9 mouse cellular contexts compared by ENCODE assay signal in the genomic region with DNA sequence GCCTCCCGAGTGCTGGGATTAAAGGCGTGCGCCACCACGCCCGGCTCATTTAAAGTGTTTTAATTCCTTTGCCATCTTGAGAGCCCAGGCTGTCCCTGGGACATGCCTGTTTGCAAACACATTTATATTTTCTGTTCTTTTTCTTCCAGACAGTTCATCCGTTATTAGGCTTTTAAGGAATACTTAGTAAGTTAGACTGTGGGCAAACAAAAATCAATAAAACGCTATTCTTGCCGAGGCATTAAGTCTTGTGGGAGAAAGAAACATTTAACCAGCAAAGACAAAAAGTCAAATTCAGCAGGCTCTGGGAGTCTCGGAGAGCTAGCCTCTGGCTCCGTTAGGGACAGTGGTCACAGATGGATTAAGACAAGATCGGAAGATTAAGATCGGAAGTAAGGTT. TPM values are rescaled to one million over a fixed set of nuclear protein-coding genes. Genes with fewer than 3 reads are reported as not detected.
DNase-seq lines count a peak whose midpoint lies in the region; ATAC-seq and TF ChIP-seq lines count a peak whose summit lies in the region.
"Had no signal": no experiment of that assay in that cellular context is flagged by ENCODE, and none has a peak within 500 bp of the region (broad histone marks: within the 10 kb centered on the region; RNA-seq: fewer than 3 reads in every experiment).

No protein-coding gene starts in this region.

- no peak for TF ChIP-seq POLR2A in lung, adult 2 months (IDR thresholded peaks at IDR 0.05; ENCODE audit: borderline replicate concordance, extremely low read depth, low read depth, low read length)

- peak overlapping the region; percentile 67 for H3K4me2 ChIP-seq in heart, embryonic 13.5 days
- H3K4me2 ChIP-seq in lung, embryonic 15.5 days: peak overlapping the region; percentile 55
- peak overlapping the region; percentile 55 for H3K4me2 ChIP-seq in limb, embryonic 13.5 days (replicated peaks)
- H3K4me2 ChIP-seq in stomach, embryonic 15.5 days: peak overlapping the region; percentile 50; the same call in 1 of the 2 replicates

- H3K4me1 ChIP-seq in heart, embryonic 13.5 days: peaks cover 19% of the 10 kb centered on the region
- H3K4me1 ChIP-seq in lung, embryonic 15.5 days: peaks cover 22% of the 10 kb centered on the region
- H3K4me1 ChIP-seq in lung, adult 2 months (ENCODE audit: control insufficient read depth, insufficient read depth, low read length): no peaks in the 10 kb centered on the region
- peaks cover 27% of the 10 kb centered on the region for H3K4me1 ChIP-seq in limb, embryonic 13.5 days
- H3K4me1 ChIP-seq in stomach, embryonic 15.5 days: peaks cover 7% of the 10 kb centered on the region; the same call in 1 of the 2 replicates

- TF ChIP-seq CTCF in lung, adult 2 months (IDR thresholded peaks at IDR 0.05; ENCODE audit: insufficient read depth, low read length): no peak

- H3K9ac ChIP-seq in heart, embryonic 13.5 days: peak overlapping the region; percentile 62; the same call in 1 of the 2 replicates
- no peak overlapping the region for H3K9ac ChIP-seq in lung, embryonic 15.5 days
- H3K9ac ChIP-seq in limb, embryonic 13.5 days: no peak overlapping the region
- H3K9ac ChIP-seq in stomach, embryonic 15.5 days: no peak overlapping the region

- no peaks in the 10 kb centered on the region for H3K9me3 ChIP-seq in heart, embryonic 13.5 days
- no peaks in the 10 kb centered on the region for H3K9me3 ChIP-seq in lung, embryonic 15.5 days
- H3K9me3 ChIP-seq in limb, embryonic 13.5 days: no peaks in the 10 kb centered on the region; the same call in 1 of the 2 replicates
- H3K9me3 ChIP-seq in stomach, embryonic 15.5 days: no peaks in the 10 kb centered on the region

- no peaks in the 10 kb centered on the region for H3K36me3 ChIP-seq in heart, embryonic 13.5 days
- H3K36me3 ChIP-seq in lung, embryonic 15.5 days: no peaks in the 10 kb centered on the region
- no peaks in the 10 kb centered on the region for H3K36me3 ChIP-seq in limb, embryonic 13.5 days
- H3K36me3 ChIP-seq in stomach, embryonic 15.5 days: no peaks in the 10 kb centered on the region

- intact Hi-C loops in heart, postnatal 25 days (cut with DNase I): no loop called here

- 70% methylated on average over 12 of the region's 12 CpGs for WGBS in heart, embryonic 13.5 days
- 67% methylated on average over 12 of the region's 12 CpGs for WGBS in lung, embryonic 15.5 days
- 72% methylated on average over 12 of the region's 12 CpGs for WGBS in lung, adult 2 months
- WGBS in limb, embryonic 13.5 days: 72% methylated on average over 12 of the region's 12 CpGs
- WGBS in stomach, embryonic 15.5 days: 61% methylated on average over 12 of the region's 12 CpGs

- peaks cover 24% of the 10 kb centered on the region for H3K27me3 ChIP-seq in heart, embryonic 13.5 days (replicated peaks)
- H3K27me3 ChIP-seq in lung, embryonic 15.5 days: peaks cover 8% of the 10 kb centered on the region; the same call in 1 of the 2 replicates
- H3K27me3 ChIP-seq in limb, embryonic 13.5 days: peaks cover 24% of the 10 kb centered on the region
- no peaks in the 10 kb centered on the region for H3K27me3 ChIP-seq in stomach, embryonic 15.5 days (replicated peaks)
- H3K27me3 ChIP-seq: megakaryocyte, embryonic 14.5 days had no signal

- ATAC-seq in heart, embryonic 13.5 days (ENCODE audit: extremely low read depth, insufficient number of reproducible peaks, low FRiP score, low TSS enrichment): no peak
- ATAC-seq in lung, embryonic 15.5 days (ENCODE audit: borderline replicate concordance, extremely low read depth, low FRiP score, low TSS enrichment): no peak
- no peak for ATAC-seq in limb, embryonic 13.5 days (ENCODE audit: low FRiP score, low read depth)
- no peak for ATAC-seq in stomach, embryonic 15.5 days (ENCODE audit: insufficient read depth, low FRiP score, low read depth)

- no peak overlapping the region for H3K27ac ChIP-seq in heart, embryonic 13.5 days (replicated peaks)
- H3K27ac ChIP-seq in lung, embryonic 15.5 days: no peak overlapping the region
- no peak overlapping the region for H3K27ac ChIP-seq in limb, embryonic 13.5 days
- H3K27ac ChIP-seq in stomach, embryonic 15.5 days: no peak overlapping the region

- DNase-seq in heart, postnatal 25 days (ENCODE audit: low spot score): no peak
- DNase-seq in lung, adult 2 months: no peak
- DNase-seq in thymus, postnatal 14 days: no peak
- no peak for DNase-seq in thymus, postnatal 10 days (ENCODE audit: low spot score in 2 of 2)

- H3K4me3 ChIP-seq in heart, embryonic 13.5 days: peak overlapping the region; percentile 42
- H3K4me3 ChIP-seq in lung, embryonic 15.5 days: no peak overlapping the region
- H3K4me3 ChIP-seq in lung, adult 2 months (replicated peaks; ENCODE audit: extremely low read depth, low read depth, low read length): no peak overlapping the region
- peak overlapping the region; percentile 19; the same call in 1 of the 2 replicates for H3K4me3 ChIP-seq in limb, embryonic 13.5 days
- H3K4me3 ChIP-seq in stomach, embryonic 15.5 days (replicated peaks): no peak overlapping the region

RNA-seq across cellular contexts. Expression of a gene that starts 52.0 kb away (rescaled TPM):
- 76.7 and 91.9 TPM in 2 replicates for polyA plus RNA-seq in heart, embryonic 13.5 days (2015; fragmentation: Nextera tagmentation; extraction: Ambion mirVana)
- total RNA-seq in heart, postnatal 25 days (2021): 10 to 100 TPM; 27.9 to 35.2 TPM
- 161 and 165 TPM in 2 replicates for polyA plus RNA-seq in lung, embryonic 15.5 days (2015; fragmentation: Nextera tagmentation; extraction: Ambion mirVana)
- polyA plus RNA-seq in lung, adult 2 months (2012; rRNA removed): 51.7 and 57.9 TPM in 2 replicates
- 178 and 191 TPM in 2 replicates for polyA plus RNA-seq in limb, embryonic 13.5 days (2015; fragmentation: Nextera tagmentation; extraction: Ambion mirVana)
- 117 and 129 TPM in 2 replicates for polyA plus RNA-seq in stomach, embryonic 15.5 days (2015; fragmentation: Nextera tagmentation; extraction: Ambion mirVana)

Comparison
In these comparisons a context has a peak if more than half of its experiments do, and no peak if none do; other contexts are left out.
1. H3K4me3 ChIP-seq: peak in heart, embryonic 13.5 days (single experiment) and limb, embryonic 13.5 days (single experiment); none in lung, embryonic 15.5 days (single experiment), lung, adult 2 months (single experiment) and stomach, embryonic 15.5 days (single experiment).
2. Peak in every context shown above with its lines, with median percentiles within 50 percentile points of each other: H3K4me2 ChIP-seq.